Comparison of ENCODE assay signal across 12 mouse cellular contexts in genomic region chr15:98997938-98998774, GRCm38 (mm10). TPM values are rescaled to one million over a fixed set of nuclear protein-coding genes. Genes with fewer than 3 reads are reported as not detected.
DNase-seq lines count a peak whose midpoint lies in the region; ATAC-seq and TF ChIP-seq lines count a peak whose summit lies in the region.
"Had no signal": no experiment of that assay in that cellular context is flagged by ENCODE, and none has a peak within 500 bp of the region (broad histone marks: within the 10 kb centered on the region; RNA-seq: fewer than 3 reads in every experiment).

No protein-coding gene starts in this region.

- DNase-seq in embryonic facial prominence, embryonic 14.5 days (ENCODE audit: low spot score) = peak; percentile 12
- peak; percentile 40 for DNase-seq in large intestine, adult 2 months (ENCODE audit: low read depth, low spot score)
- no peak for DNase-seq in layer of hippocampus, adult 11-12 months (ENCODE audit: low spot score)
- DNase-seq in ovary, postnatal 10 days (ENCODE audit: low spot score) = no peak
- DNase-seq: forebrain, postnatal 0 days had no signal

- no peak overlapping the region for H3K4me2 ChIP-seq in hindbrain, embryonic 13.5 days
- no peak overlapping the region for H3K4me2 ChIP-seq in hindbrain, embryonic 16.5 days (ENCODE audit: low read length)
- no peak overlapping the region for H3K4me2 ChIP-seq in embryonic facial prominence, embryonic 14.5 days (ENCODE audit: low read depth, low read length)
- H3K4me2 ChIP-seq: limb, embryonic 15.5 days had no signal

- no peaks in the 10 kb centered on the region for H3K9me3 ChIP-seq in hindbrain, embryonic 13.5 days
- H3K9me3 ChIP-seq in hindbrain, embryonic 16.5 days (ENCODE audit: control insufficient read depth, low read length) = no peaks in the 10 kb centered on the region
- no peaks in the 10 kb centered on the region for H3K9me3 ChIP-seq in ES-Bruce4 (replicated peaks; ENCODE audit: control insufficient read depth, insufficient read depth, low read length, poor library complexity, severe bottlenecking)
- no peaks in the 10 kb centered on the region for H3K9me3 ChIP-seq in embryonic facial prominence, embryonic 14.5 days (ENCODE audit: control insufficient read depth, low read length)
- H3K9me3 ChIP-seq: limb, embryonic 15.5 days had no signal

- TF ChIP-seq EP300 in ES-Bruce4 (IDR thresholded peaks at IDR 0.05; ENCODE audit: insufficient read depth, low read depth, low read length) = peak; percentile 71; the same call in 1 of the 2 replicates

- peaks cover 53% of the 10 kb centered on the region for H3K4me1 ChIP-seq in hindbrain, embryonic 13.5 days (replicated peaks)
- peaks cover 17% of the 10 kb centered on the region for H3K4me1 ChIP-seq in hindbrain, embryonic 16.5 days (ENCODE audit: control insufficient read depth, insufficient read depth, low read depth, low read length)
- H3K4me1 ChIP-seq in ES-Bruce4 (ENCODE audit: control insufficient read depth, insufficient read depth, low read length) = peaks cover 6% of the 10 kb centered on the region
- peaks cover 12% of the 10 kb centered on the region for H3K4me1 ChIP-seq in embryonic facial prominence, embryonic 14.5 days (ENCODE audit: control insufficient read depth, insufficient read depth, low read length)

- peaks cover 8% of the 10 kb centered on the region; the same call in 1 of the 2 replicates for H3K27me3 ChIP-seq in hindbrain, embryonic 13.5 days
- H3K27me3 ChIP-seq in hindbrain, embryonic 16.5 days (replicated peaks; ENCODE audit: control insufficient read depth, insufficient read depth, low read length) = no peaks in the 10 kb centered on the region
- H3K27me3 ChIP-seq in ES-Bruce4 (ENCODE audit: control insufficient read depth, insufficient read depth, low read length, poor library complexity, severe bottlenecking) = no peaks in the 10 kb centered on the region
- no peaks in the 10 kb centered on the region for H3K27me3 ChIP-seq in embryonic facial prominence, embryonic 14.5 days (replicated peaks; ENCODE audit: control insufficient read depth, insufficient read depth, low read length)
- H3K27me3 ChIP-seq: limb, embryonic 15.5 days had no signal

- no peak for TF ChIP-seq POLR2A in ES-Bruce4 (IDR thresholded peaks at IDR 0.05; ENCODE audit: insufficient read depth, low read length)

- no peaks in the 10 kb centered on the region for H3K36me3 ChIP-seq in hindbrain, embryonic 13.5 days
- no peaks in the 10 kb centered on the region for H3K36me3 ChIP-seq in hindbrain, embryonic 16.5 days (ENCODE audit: control insufficient read depth, insufficient read depth, low read length)
- H3K36me3 ChIP-seq in ES-Bruce4 (ENCODE audit: control insufficient read depth, insufficient read depth, low read length, poor library complexity, severe bottlenecking) = no peaks in the 10 kb centered on the region
- no peaks in the 10 kb centered on the region for H3K36me3 ChIP-seq in embryonic facial prominence, embryonic 14.5 days (ENCODE audit: control insufficient read depth, insufficient read depth, low read length)
- H3K36me3 ChIP-seq: limb, embryonic 15.5 days had no signal

- H3K27ac ChIP-seq in hindbrain, embryonic 13.5 days = peak overlapping the region; percentile 5; the same call in 1 of the 2 replicates
- H3K27ac ChIP-seq in hindbrain, embryonic 16.5 days (ENCODE audit: low read depth, low read length) = no peak overlapping the region
- peak overlapping the region; percentile 40 for H3K27ac ChIP-seq in ES-Bruce4 (ENCODE audit: insufficient read depth, low read length)
- H3K27ac ChIP-seq in embryonic facial prominence, embryonic 14.5 days (replicated peaks; ENCODE audit: low read depth, low read length) = no peak overlapping the region
- H3K27ac ChIP-seq: layer of hippocampus, adult 2 months; limb, embryonic 15.5 days had no signal

- 42% methylated on average over 13 of the region's 13 CpGs for WGBS in hindbrain, embryonic 13.5 days
- 34% methylated on average over 13 of the region's 13 CpGs for WGBS in hindbrain, embryonic 16.5 days
- 47% methylated on average over 13 of the region's 13 CpGs for WGBS in embryonic facial prominence, embryonic 14.5 days
- 26% methylated on average over 13 of the region's 13 CpGs for WGBS in large intestine, adult 2 months

- no peak for ATAC-seq in hindbrain, embryonic 13.5 days (ENCODE audit: low FRiP score)
- ATAC-seq in hindbrain, embryonic 16.5 days = no peak
- no peak for ATAC-seq in embryonic facial prominence, embryonic 14.5 days (ENCODE audit: low read depth)
- no peak for ATAC-seq in monocyte, adult 5-6 weeks (replicated peaks; ENCODE audit: insufficient number of reproducible peaks, low FRiP score, low TSS enrichment, poor library complexity, severe bottlenecking)
- ATAC-seq: forebrain, postnatal 0 days had no signal

- H3K9ac ChIP-seq in hindbrain, embryonic 13.5 days = peak overlapping the region; percentile 43; the same call in 1 of the 2 replicates
- no peak overlapping the region for H3K9ac ChIP-seq in hindbrain, embryonic 16.5 days (ENCODE audit: low read depth, low read length)
- H3K9ac ChIP-seq in ES-Bruce4 (ENCODE audit: low read depth, poor library complexity, severe bottlenecking) = no peak overlapping the region
- H3K9ac ChIP-seq in embryonic facial prominence, embryonic 14.5 days (ENCODE audit: low read depth, low read length) = no peak overlapping the region
- H3K9ac ChIP-seq: forebrain, postnatal 0 days; limb, embryonic 15.5 days had no signal

- no peak overlapping the region for H3K4me3 ChIP-seq in hindbrain, embryonic 13.5 days
- H3K4me3 ChIP-seq in hindbrain, embryonic 16.5 days (ENCODE audit: low read length) = no peak overlapping the region
- H3K4me3 ChIP-seq in ES-Bruce4 (ENCODE audit: low read depth, low read length) = no peak overlapping the region
- H3K4me3 ChIP-seq in embryonic facial prominence, embryonic 14.5 days (ENCODE audit: low read depth, low read length) = no peak overlapping the region
- H3K4me3 ChIP-seq: layer of hippocampus, adult 2 months; limb, embryonic 15.5 days had no signal

- TF ChIP-seq CTCF in ES-Bruce4 (IDR thresholded peaks at IDR 0.05; ENCODE audit: low read depth, low read length) = no peak

RNA-seq across cellular contexts. Expression of gene Tuba1c, which starts 31.5 kb away (rescaled TPM):
- 28.1 and 28.2 TPM in 2 replicates for polyA plus RNA-seq in hindbrain, embryonic 13.5 days (2015; fragmentation: Nextera tagmentation; extraction: Ambion mirVana)
- 20.8 and 23.3 TPM in 2 replicates for polyA plus RNA-seq in hindbrain, embryonic 16.5 days (2015; fragmentation: Nextera tagmentation; extraction: Ambion mirVana)
- polyA plus RNA-seq in ES-Bruce4 (2011; ENCODE audit: insufficient read depth, insufficient read length, low read depth, missing spikeins) = 407 and 426 TPM in 2 replicates
- 133 and 149 TPM in 2 replicates for polyA plus RNA-seq in embryonic facial prominence, embryonic 14.5 days (2014; fragmentation: Nextera tagmentation; extraction: Ambion mirVana)
- 408 and 423 TPM in 2 replicates for polyA plus RNA-seq in large intestine, adult 2 months (2012; rRNA removed)
- 104 to 150 TPM (median 116 TPM) in 3 replicates for total RNA-seq in monocyte, adult 5-6 weeks (2017)

RNA-seq across cellular contexts. Expression of gene Tuba1a, which starts 44.7 kb away (rescaled TPM):
- 15,152 and 15,804 TPM in 2 replicates for polyA plus RNA-seq in hindbrain, embryonic 13.5 days (2015; fragmentation: Nextera tagmentation; extraction: Ambion mirVana)
- 15,480 and 15,543 TPM in 2 replicates for polyA plus RNA-seq in hindbrain, embryonic 16.5 days (2015; fragmentation: Nextera tagmentation; extraction: Ambion mirVana)
- polyA plus RNA-seq in ES-Bruce4 (2011; ENCODE audit: insufficient read depth, insufficient read length, low read depth, missing spikeins) = 700 and 767 TPM in 2 replicates
- polyA plus RNA-seq in embryonic facial prominence, embryonic 14.5 days (2014; fragmentation: Nextera tagmentation; extraction: Ambion mirVana) = 1,836 and 1,958 TPM in 2 replicates
- 131 and 155 TPM in 2 replicates for polyA plus RNA-seq in large intestine, adult 2 months (2012; rRNA removed)
- total RNA-seq in monocyte, adult 5-6 weeks (2017) = 79.8 to 96.7 TPM (median 88.2 TPM) in 3 replicates

RNA-seq across cellular contexts. Expression of gene Gm49450, which starts 44.8 kb away (rescaled TPM):
- not detected in 2 replicates for polyA plus RNA-seq in hindbrain, embryonic 13.5 days (2015; fragmentation: Nextera tagmentation; extraction: Ambion mirVana)
- polyA plus RNA-seq in hindbrain, embryonic 16.5 days (2015; fragmentation: Nextera tagmentation; extraction: Ambion mirVana) = not detected in 2 replicates
- polyA plus RNA-seq in ES-Bruce4 (2011; ENCODE audit: insufficient read depth, insufficient read length, low read depth, missing spikeins) = not detected in 2 replicates
- not detected in 2 replicates for polyA plus RNA-seq in embryonic facial prominence, embryonic 14.5 days (2014; fragmentation: Nextera tagmentation; extraction: Ambion mirVana)
- polyA plus RNA-seq in large intestine, adult 2 months (2012; rRNA removed) = 0.55 and 6.2 TPM in 2 replicates
- 12.2 to 56.4 TPM in 2 of 3 replicates, not detected in the other for total RNA-seq in monocyte, adult 5-6 weeks (2017)
- total RNA-seq: layer of hippocampus, adult 2 months had no signal
- polyA plus RNA-seq: forebrain, postnatal 0 days; limb, embryonic 15.5 days; thymus, postnatal 0 days had no signal

RNA-seq across cellular contexts. Expression of gene Prph, which starts 56.8 kb away (rescaled TPM):
- 62.4 and 78.7 TPM in 2 replicates for polyA plus RNA-seq in hindbrain, embryonic 13.5 days (2015; fragmentation: Nextera tagmentation; extraction: Ambion mirVana)
- polyA plus RNA-seq in hindbrain, embryonic 16.5 days (2015; fragmentation: Nextera tagmentation; extraction: Ambion mirVana) = 52.8 and 81.8 TPM in 2 replicates
- polyA plus RNA-seq in ES-Bruce4 (2011; ENCODE audit: insufficient read depth, insufficient read length, low read depth, missing spikeins) = 8.0 and 11.5 TPM in 2 replicates
- polyA plus RNA-seq in embryonic facial prominence, embryonic 14.5 days (2014; fragmentation: Nextera tagmentation; extraction: Ambion mirVana) = 66.3 and 71.0 TPM in 2 replicates
- polyA plus RNA-seq in large intestine, adult 2 months (2012; rRNA removed) = 6.1 and 9.1 TPM in 2 replicates
- total RNA-seq in monocyte, adult 5-6 weeks (2017) = 1.1 TPM in 1 of 3 replicates, not detected in the others

Comparison
In these comparisons a context has a peak if more than half of its experiments do, and no peak if none do; other contexts are left out.
1. H3K27ac ChIP-seq: peak in hindbrain, embryonic 13.5 days (single experiment) and ES-Bruce4 (single experiment); none in hindbrain, embryonic 16.5 days (single experiment) and embryonic facial prominence, embryonic 14.5 days (single experiment).
2. DNase-seq: peak in embryonic facial prominence, embryonic 14.5 days (single experiment) and large intestine, adult 2 months (single experiment); none in layer of hippocampus, adult 11-12 months (single experiment) and ovary, postnatal 10 days (single experiment).